Mouse (Mus musculus): ENCODE results near the gene Focad.

- no peak for TF ChIP-seq CTCF (IDR thresholded peaks at IDR 0.05; ENCODE audit: control insufficient read depth, insufficient read depth, insufficient read length)
- no peak for TF ChIP-seq MAX (IDR thresholded peaks at IDR 0.05)
- TF ChIP-seq MYOG (IDR thresholded peaks at IDR 0.05; ENCODE audit: control insufficient read depth, extremely low read depth, insufficient read length) = no peak
- TF ChIP-seq USF1 (IDR thresholded peaks at IDR 0.05; ENCODE audit: low read depth) = no peak
Observed at GRCm38 (mm10) chr4:88210602-88211001, 116.2 kb downstream of the Focad start.
